Mouse (Mus musculus) brain, embryonic 14.5 days (tissue): ENCODE measurements at regions not wholly inside any gene's neighbourhood (a gene's known extent, or its start where the extent isn't known, plus 50 kb on each side); places are given as distances from the start of the nearest gene placed in this dataset.

Experiments
- DNase-seq: peaks from one replicate; pipeline ENCODE4 v3.0.0-alpha.2; 2011; ENCODE audit warnings: low read depth
- CTCF ChIP-seq: fragments of 200-500 bp; IDR thresholded peaks from 2 replicates; pipeline ENCODE4 v1.5.1; 2012; ENCODE audit warnings: inconsistent platforms, mild to moderate bottlenecking, moderate library complexity, borderline replicate concordance; ENCODE audit not compliant: insufficient read depth, insufficient read length; ENCODE audit errors: extremely low read depth
- POLR2A ChIP-seq: fragments of 200-500 bp; IDR thresholded peaks from 2 replicates; pipeline ENCODE4 v1.6.1; 2012; ENCODE audit warnings: mild to moderate bottlenecking, inconsistent platforms, borderline replicate concordance; ENCODE audit not compliant: poor library complexity, insufficient read depth, insufficient read length, severe bottlenecking; ENCODE audit errors: extremely low read depth

DNA sequence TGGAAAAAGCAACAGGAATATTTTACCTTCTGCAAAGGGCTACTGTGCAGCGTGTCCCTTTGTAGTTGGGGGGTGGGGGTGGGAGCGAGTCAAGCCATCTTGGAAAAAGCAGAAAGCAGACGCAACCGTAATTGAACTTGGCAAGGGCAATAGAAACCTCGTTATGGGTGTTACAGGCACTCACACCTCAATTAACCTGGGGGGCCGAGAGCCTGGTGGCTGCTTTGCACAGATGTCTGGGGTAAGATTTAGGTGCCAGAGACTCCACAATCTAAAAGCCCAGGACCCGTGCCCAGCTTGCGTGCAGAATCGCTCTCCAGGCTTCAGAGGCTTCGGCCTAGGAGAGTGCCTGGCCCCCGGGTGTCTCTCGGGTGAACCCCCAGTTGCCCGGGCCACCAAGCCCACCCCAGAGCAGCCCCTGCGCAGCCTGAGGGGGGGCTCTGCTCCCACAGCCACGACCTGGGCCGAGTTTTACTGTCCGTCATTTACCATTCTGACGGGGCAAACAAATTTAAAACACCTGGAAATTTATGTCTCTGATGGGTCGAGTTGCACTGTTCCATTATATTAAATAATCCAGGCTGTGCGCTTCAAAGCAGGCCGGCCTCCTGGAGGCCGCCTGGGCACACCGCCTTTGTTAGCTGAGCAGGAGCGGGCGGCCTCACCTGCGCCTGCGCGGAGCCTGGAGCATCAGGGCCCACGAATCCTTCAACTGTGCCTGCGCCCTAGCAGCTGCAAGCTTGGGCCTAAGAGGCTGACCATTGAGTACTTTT lies 212.4 kb downstream of the Srbd1 start:
- DNase-seq = peak; percentile 57
- TF ChIP-seq POLR2A = no peak
- no peak for TF ChIP-seq CTCF

GRCm38 (mm10) chr17:85931955-85932354 lies 213.0 kb downstream of the Srbd1 start:
- no peak for TF ChIP-seq CTCF
- no peak for TF ChIP-seq POLR2A
- DNase-seq = no peak

- no peak for DNase-seq
- no peak for TF ChIP-seq CTCF
- TF ChIP-seq POLR2A = no peak
These were observed 214.2 kb downstream of the Srbd1 start for GRCm38 (mm10) chr17:85930789-85931188.

DNA sequence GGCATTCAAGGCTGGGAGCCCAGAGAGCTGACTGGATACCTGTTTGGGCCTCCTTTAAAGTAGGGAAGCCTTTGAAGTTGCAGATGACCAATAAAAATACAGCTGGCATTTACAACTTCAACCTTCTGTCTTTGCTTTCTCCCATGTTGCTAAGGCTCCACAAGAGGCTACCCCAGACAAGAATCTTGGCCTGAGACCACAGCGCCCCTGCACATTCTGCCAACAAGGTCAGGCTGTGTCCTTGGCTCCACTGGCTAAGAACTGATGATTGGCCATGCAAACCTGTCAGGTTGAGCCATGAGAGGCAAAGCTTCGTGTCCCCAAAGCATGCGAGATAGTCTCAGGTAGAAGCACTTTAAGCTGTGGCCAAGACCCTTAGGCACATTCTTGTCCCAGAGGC lies 214.6 kb downstream of the Srbd1 start:
- no peak for DNase-seq
- no peak for TF ChIP-seq POLR2A
- no peak for TF ChIP-seq CTCF

- TF ChIP-seq CTCF (no peak), POLR2A (no peak)
These were observed 215.2 kb downstream of the Srbd1 start for GRCm38 (mm10) chr17:85929699-85930286.

GRCm38 (mm10) chr17:85928543-85928942 lies 216.4 kb downstream of the Srbd1 start:
- peak; percentile 34 for DNase-seq
- no peak for TF ChIP-seq POLR2A
- no peak for TF ChIP-seq CTCF

More at GRCm38 (mm10) chr17:85929699-85930286, 215.2 kb downstream of the Srbd1 start:
- no peak for DNase-seq

DNA sequence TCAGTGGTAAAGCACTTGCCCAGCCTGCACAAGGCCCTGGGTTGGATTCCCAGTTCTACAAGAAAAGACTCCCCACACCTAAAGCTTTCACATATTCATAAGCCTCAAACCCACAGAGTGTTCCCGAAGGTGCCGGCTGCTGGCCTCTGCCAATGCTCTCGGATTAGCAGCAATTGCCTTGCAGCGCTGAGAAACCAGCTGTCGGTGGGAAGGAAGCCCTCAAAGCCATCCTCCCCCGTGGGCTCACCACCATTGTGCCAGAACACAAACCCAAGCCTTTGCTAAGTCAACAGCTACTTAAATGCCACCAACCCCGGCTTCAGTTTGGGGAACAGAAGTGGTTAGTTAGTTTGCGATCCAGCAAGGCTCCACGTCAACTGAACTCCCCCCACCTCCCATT lies 217.7 kb downstream of the Srbd1 start:
- peak; percentile 53 for DNase-seq

GRCm38 (mm10) chr17:85926044-85926443 lies 218.9 kb downstream of the Srbd1 start:
- no peak for TF ChIP-seq CTCF
- no peak for TF ChIP-seq POLR2A
- no peak for DNase-seq

More for the DNA sequence above, 217.7 kb downstream of the Srbd1 start:
- TF ChIP-seq CTCF (no peak), POLR2A (no peak)

GRCm38 (mm10) chr17:85921219-85921673 lies 223.7 kb downstream of the Srbd1 start:
- DNase-seq = peak; percentile 58
- no peak for TF ChIP-seq CTCF
- no peak for TF ChIP-seq POLR2A

GRCm38 (mm10) chr17:85919868-85920267 lies 225.1 kb downstream of the Srbd1 start:
- no peak for DNase-seq
- TF ChIP-seq CTCF (no peak), POLR2A (no peak)

DNA sequence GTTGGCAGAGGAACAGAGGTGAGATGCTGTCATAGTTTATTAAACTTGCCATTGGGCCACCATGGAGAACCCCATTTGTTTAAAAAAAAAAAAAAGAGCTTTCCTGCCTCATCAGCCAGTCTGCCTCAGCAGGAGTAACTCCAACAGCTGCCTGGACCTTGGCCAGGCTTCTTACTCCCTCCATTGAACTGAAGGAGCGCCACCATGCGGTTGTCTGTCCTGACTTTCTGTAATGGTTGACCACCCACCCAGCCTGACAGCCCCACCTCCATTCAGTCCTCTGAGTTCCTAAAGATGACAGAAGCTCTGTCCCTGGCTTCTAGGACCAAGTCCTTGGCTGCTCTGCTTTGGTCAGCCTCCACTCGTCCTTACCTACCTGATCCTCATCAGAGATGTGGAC lies 227.8 kb upstream of the Six2 start:
- no peak for TF ChIP-seq CTCF
- no peak for TF ChIP-seq POLR2A

GRCm38 (mm10) chr17:85914062-85914461 lies 226.0 kb upstream of the Six2 start:
- DNase-seq = peak; percentile 47
- TF ChIP-seq POLR2A = no peak
- TF ChIP-seq CTCF = no peak

More for the DNA sequence above, 227.8 kb upstream of the Six2 start:
- no peak for DNase-seq

DNA sequence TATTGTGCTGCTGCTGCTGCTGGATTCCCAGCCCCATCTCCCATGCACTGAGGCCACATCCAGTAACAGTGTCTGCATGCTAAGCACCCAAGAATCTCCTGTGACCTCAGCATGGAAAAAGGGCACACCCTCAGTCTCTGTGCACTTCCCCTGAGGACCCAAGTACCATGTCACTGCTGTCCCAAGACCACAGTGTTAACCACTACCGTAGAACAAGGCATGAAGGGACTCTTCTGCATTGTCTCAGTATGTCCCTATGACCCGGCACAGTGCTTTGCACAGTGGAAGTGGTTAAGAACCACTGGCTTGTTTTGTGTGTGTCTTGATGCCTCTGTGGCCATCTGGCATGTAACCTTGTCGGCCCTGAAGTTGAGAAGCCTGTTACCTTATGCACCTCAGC lies 220.6 kb upstream of the Six2 start:
- no peak for DNase-seq
- no peak for TF ChIP-seq POLR2A
- no peak for TF ChIP-seq CTCF
